Mouse (Mus musculus): ENCODE results near the gene Ccdc60.

DNA sequence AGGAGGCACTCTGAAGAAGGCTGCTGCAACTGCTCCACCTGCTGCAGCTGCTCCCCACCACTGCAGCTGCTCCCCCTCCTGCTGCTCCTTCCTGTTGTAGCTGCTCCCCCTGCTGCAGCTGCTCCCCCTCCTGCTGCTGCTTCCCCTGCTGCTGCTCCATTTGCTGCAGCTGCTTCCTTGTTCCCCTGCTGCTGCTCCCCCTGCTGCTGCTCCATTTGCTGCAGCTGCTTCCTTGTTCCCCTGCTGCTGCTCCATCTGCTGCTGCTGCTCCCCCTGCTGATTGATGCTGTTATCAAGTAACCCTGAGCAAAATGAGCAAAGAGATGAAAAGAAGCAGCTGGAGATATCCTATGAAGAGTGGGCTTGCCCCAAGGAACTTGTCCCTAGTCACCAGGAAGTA, 8.3 kb downstream of the Ccdc60 start:
- TF ChIP-seq ZNF384 (IDR thresholded peaks at IDR 0.05; ENCODE audit: low read depth, low read length) (no peak), HCFC1 (IDR thresholded peaks at IDR 0.05; ENCODE audit: borderline replicate concordance, insufficient read depth, low read length) (no peak), CHD2 (IDR thresholded peaks at IDR 0.05; ENCODE audit: low read depth, low read length) (no peak), ZC3H11A (IDR thresholded peaks at IDR 0.05; ENCODE audit: borderline replicate concordance, low read depth, low read length) (no peak)
